Comparison of ENCODE assay signal across 8 mouse cellular contexts in genomic region chr7:24373538-24374379, GRCm38 (mm10). TPM values are rescaled to one million over a fixed set of nuclear protein-coding genes. Genes with fewer than 3 reads are reported as not detected.
DNase-seq lines count a peak whose midpoint lies in the region; ATAC-seq and TF ChIP-seq lines count a peak whose summit lies in the region.

No protein-coding gene starts in this region.

- peaks cover 11% of the 10 kb centered on the region; the same call in 1 of the 2 replicates for H3K4me1 ChIP-seq in heart, postnatal 0 days (ENCODE audit: control insufficient read depth, insufficient read depth)

- H3K27me3 ChIP-seq in heart, postnatal 0 days (ENCODE audit: control insufficient read depth, insufficient read depth, low read length), result 0 out of 2 replicates have a peak, but pooled peaks cover 5% of the 10 kb centered on the region

- H3K27ac ChIP-seq in heart, postnatal 0 days (ENCODE audit: low read depth), result peak overlapping the region; percentile 46; the same call in 1 of the 2 replicates

- H3K36me3 ChIP-seq in heart, postnatal 0 days (replicated peaks; ENCODE audit: control insufficient read depth, insufficient read depth, low read length), result no peaks in the 10 kb centered on the region

- 35% methylated on average over 14 of the region's 20 CpGs for WGBS in heart, postnatal 0 days

- no peak for TF ChIP-seq CTCF in heart, postnatal 0 days (IDR thresholded peaks at IDR 0.05; ENCODE audit: low read depth)

- H3K4me2 ChIP-seq in heart, postnatal 0 days (ENCODE audit: low read depth, low read length), result peak overlapping the region; percentile 23; the same call in 1 of the 2 replicates

- ATAC-seq in heart, postnatal 0 days (ENCODE audit: insufficient read depth, low read depth), result no peak
- ATAC-seq in megakaryocyte, adult 5-6 weeks (ENCODE audit: poor library complexity, severe bottlenecking), result peak; percentile 39
- no peak for ATAC-seq in frontal cortex, adult (ENCODE audit: low TSS enrichment)

- H3K4me3 ChIP-seq in heart, postnatal 0 days (ENCODE audit: low read depth, low read length), result no peak overlapping the region

- DNase-seq in right cerebral cortex, postnatal 10 days (ENCODE audit: low spot score in 2 of 2), result peak; percentile 67 to 79
- no peak for DNase-seq in right cerebral cortex, adult 18-20 months
- DNase-seq in cerebellum, postnatal 14 days, result peak; percentile 59 to 62
- DNase-seq in heart, postnatal 0 days (ENCODE audit: low spot score), result no peak
- peak; percentile 52 to 61 for DNase-seq in kidney, postnatal 4 days
- DNase-seq in spleen, postnatal 10 days (ENCODE audit: low spot score in 2 of 2), result peak; percentile 78 to 81

- H3K9me3 ChIP-seq in heart, postnatal 0 days (replicated peaks; ENCODE audit: control insufficient read depth, low read length), result no peaks in the 10 kb centered on the region

- H3K9ac ChIP-seq in heart, postnatal 0 days (replicated peaks; ENCODE audit: low read depth, low read length), result no peak overlapping the region

- no peak for TF ChIP-seq EP300 in heart, postnatal 0 days (IDR thresholded peaks at IDR 0.05; ENCODE audit: low read depth)

RNA-seq across cellular contexts. Expression of gene Kcnn4, which starts 3.7 kb away (rescaled TPM):
- total RNA-seq in heart, postnatal 0 days (2014; rRNA removed; ENCODE audit: low replicate concordance), result 0.69 and 2.0 TPM in 2 replicates
- polyA plus RNA-seq in heart, postnatal 0 days (2015; fragmentation: Nextera tagmentation; extraction: Ambion mirVana), result 0.85 and 0.98 TPM in 2 replicates
- 5.9 and 7.6 TPM in 2 replicates for total RNA-seq in megakaryocyte, adult 5-6 weeks (2015)
- total RNA-seq in megakaryocyte, adult 5-6 weeks (2017), result 14.2 and 17.0 TPM in 2 replicates

RNA-seq across cellular contexts. Expression of gene Lypd5, which starts 24.8 kb away (rescaled TPM):
- not detected in 2 replicates for total RNA-seq in heart, postnatal 0 days (2014; rRNA removed; ENCODE audit: low replicate concordance)
- polyA plus RNA-seq in heart, postnatal 0 days (2015; fragmentation: Nextera tagmentation; extraction: Ambion mirVana), result not detected in 2 replicates
- total RNA-seq in megakaryocyte, adult 5-6 weeks (2015), result not detected in 2 replicates
- total RNA-seq in megakaryocyte, adult 5-6 weeks (2017), result not detected in 2 replicates

RNA-seq across cellular contexts. Expression of gene Smg9, which starts 25.7 kb away (rescaled TPM):
- 15.5 and 30.2 TPM in 2 replicates for total RNA-seq in heart, postnatal 0 days (2014; rRNA removed; ENCODE audit: low replicate concordance)
- polyA plus RNA-seq in heart, postnatal 0 days (2015; fragmentation: Nextera tagmentation; extraction: Ambion mirVana), result 13.1 and 13.5 TPM in 2 replicates
- 21.6 and 22.3 TPM in 2 replicates for total RNA-seq in megakaryocyte, adult 5-6 weeks (2015)
- total RNA-seq in megakaryocyte, adult 5-6 weeks (2017), result 16.7 and 30.3 TPM in 2 replicates

RNA-seq across cellular contexts. Expression of gene Tescl, which starts 40.0 kb away (rescaled TPM):
- not detected in 2 replicates for total RNA-seq in heart, postnatal 0 days (2014; rRNA removed; ENCODE audit: low replicate concordance)
- polyA plus RNA-seq in heart, postnatal 0 days (2015; fragmentation: Nextera tagmentation; extraction: Ambion mirVana), result 0.14 TPM in 1 of 2 replicates, not detected in the other
- total RNA-seq in megakaryocyte, adult 5-6 weeks (2015), result not detected in 2 replicates
- total RNA-seq in megakaryocyte, adult 5-6 weeks (2017), result not detected in 2 replicates

RNA-seq across cellular contexts. Expression of gene Zfp94, which starts 57.3 kb away (rescaled TPM):
- total RNA-seq in heart, postnatal 0 days (2014; rRNA removed; ENCODE audit: low replicate concordance), result 0.95 and 4.1 TPM in 2 replicates
- polyA plus RNA-seq in heart, postnatal 0 days (2015; fragmentation: Nextera tagmentation; extraction: Ambion mirVana), result 2.8 and 2.9 TPM in 2 replicates
- total RNA-seq in megakaryocyte, adult 5-6 weeks (2015), result 0.49 and 1.6 TPM in 2 replicates
- total RNA-seq in megakaryocyte, adult 5-6 weeks (2017), result 0.94 and 0.95 TPM in 2 replicates

Comparison
In these comparisons a context has a peak if more than half of its experiments do, and no peak if none do; other contexts are left out.
1. DNase-seq: peak in right cerebral cortex, postnatal 10 days (2 of 2), cerebellum, postnatal 14 days (2 of 2), kidney, postnatal 4 days (2 of 2) and spleen, postnatal 10 days (2 of 2); none in right cerebral cortex, adult 18-20 months (single experiment) and heart, postnatal 0 days (single experiment).